Mouse (Mus musculus) layer of hippocampus, adult 8-10 months (tissue): ENCODE measurements around the gene Mroh2a. TPM values are rescaled to one million over a fixed set of nuclear protein-coding genes. Genes with fewer than 3 reads are reported as not detected.
"Not testable (repeated sequence)": the region's sequence is repeated elsewhere in the genome, so short reads cannot be mapped to it uniquely, and the experiment has no call there.

Experiments used
- DNase-seq, 2 experiments: peaks; one replicate each; pipeline ENCODE4 v3.0.0; 2022; ENCODE audit warnings: low spot score in 2 of 2
- total RNA-seq, 4 experiments: library from RNA; stranded (reverse); gene quantifications; 2 replicates each; pipeline ENCODE4 v1.2.4; 2022

The Mroh2a gene
- total RNA-seq, 4 experiments from 2014 or later: 0.06 to 0.16 TPM; not detected in 2

GRCm38 (mm10) chr1:88218591-88218990 lies 8.2 kb upstream of the Mroh2a start:
- DNase-seq: no peak

GRCm38 (mm10) chr1:88219054-88219453 lies 7.7 kb upstream of the Mroh2a start:
- DNase-seq: no peak

GRCm38 (mm10) chr1:88220336-88220735 lies 6.5 kb upstream of the Mroh2a start:
- DNase-seq: no peak

- no peak for DNase-seq
These were observed 4.6 kb upstream of the Mroh2a start for GRCm38 (mm10) chr1:88222216-88222615.

GRCm38 (mm10) chr1:88223011-88223515 lies 3.7 kb upstream of the Mroh2a start:
- not testable (repeated sequence) for DNase-seq

GRCm38 (mm10) chr1:88223591-88223990 lies 3.2 kb upstream of the Mroh2a start:
- DNase-seq: no peak

- DNase-seq: no peak
These were observed 2.6 kb upstream of the Mroh2a start for GRCm38 (mm10) chr1:88224029-88224776.

- not testable (repeated sequence) for DNase-seq
These were observed 1.5 kb upstream of the Mroh2a start for GRCm38 (mm10) chr1:88225301-88225700.

- DNase-seq: no peak
These were observed 1.0 kb upstream of the Mroh2a start for GRCm38 (mm10) chr1:88225741-88226140.

GRCm38 (mm10) chr1:88227482-88227881 lies 696 bp downstream of the Mroh2a start:
- DNase-seq: no peak

- DNase-seq: no peak
These were observed 1.3 kb downstream of the Mroh2a start for GRCm38 (mm10) chr1:88228121-88228520.

- no peak for DNase-seq
These were observed 2.8 kb downstream of the Mroh2a start for GRCm38 (mm10) chr1:88229566-88229965.

GRCm38 (mm10) chr1:88229986-88230385 lies 3.2 kb downstream of the Mroh2a start:
- DNase-seq: no peak

- DNase-seq: no peak
These were observed 3.6 kb downstream of the Mroh2a start for GRCm38 (mm10) chr1:88230421-88230820.

- DNase-seq: no peak
These were observed 4.4 kb downstream of the Mroh2a start for GRCm38 (mm10) chr1:88230981-88231802.

GRCm38 (mm10) chr1:88231803-88232499 lies 5.2 kb downstream of the Mroh2a start:
- DNase-seq: no peak

GRCm38 (mm10) chr1:88232664-88233380 lies 6.0 kb downstream of the Mroh2a start:
- no peak for DNase-seq

- DNase-seq: no peak
These were observed 6.8 kb downstream of the Mroh2a start for GRCm38 (mm10) chr1:88233421-88234247.

GRCm38 (mm10) chr1:88234248-88234610 lies 7.4 kb downstream of the Mroh2a start:
- DNase-seq: no peak

- no peak for DNase-seq
These were observed 7.9 kb downstream of the Mroh2a start for GRCm38 (mm10) chr1:88234646-88235045.
